Mouse (Mus musculus): ENCODE measurements around the gene Gm11549. TPM values are rescaled to one million over a fixed set of nuclear protein-coding genes. Genes with fewer than 3 reads are reported as not detected.

Gene Gm11549
- total RNA-seq, 2 experiments from 2014 or later: 0.37 to 0.53 TPM

- DNase-seq (ENCODE audit: low spot score in 2 of 2): no peak
Measured at GRCm38 (mm10) chr3:36482940-36483339, 38.7 kb downstream of the Gm11549 start.

- no peak for DNase-seq (ENCODE audit: low spot score in 2 of 2)
Measured at GRCm38 (mm10) chr3:36481776-36482193, 39.8 kb downstream of the Gm11549 start.

- DNase-seq (ENCODE audit: low spot score in 2 of 2): no peak
Measured at GRCm38 (mm10) chr3:36480486-36480885, 41.1 kb downstream of the Gm11549 start.

- no peak for DNase-seq (ENCODE audit: low spot score in 2 of 2)
Measured at GRCm38 (mm10) chr3:36478776-36479175, 42.8 kb downstream of the Gm11549 start.

GRCm38 (mm10) chr3:36476261-36477155 is 45.1 kb downstream of the Gm11549 start:
- no peak for DNase-seq (ENCODE audit: low spot score in 2 of 2)

GRCm38 (mm10) chr3:36475532-36476087 is 46.0 kb downstream of the Gm11549 start, which contains the start of the genes Anxa5 and 1810062G17Rik:
Gene Anxa5 (minus strand): TSS chr3:36475894.
Gene 1810062G17Rik (plus strand): TSS chr3:36475937.
- peak; percentile 87 to 96 for DNase-seq (ENCODE audit: low spot score in 2 of 2)

- no peak for DNase-seq (ENCODE audit: low spot score in 2 of 2)
Measured at GRCm38 (mm10) chr3:36474938-36475483, 46.6 kb downstream of the Gm11549 start.

- DNase-seq (ENCODE audit: low spot score in 2 of 2): no peak
Measured at GRCm38 (mm10) chr3:36474421-36474820, 47.2 kb downstream of the Gm11549 start.

- DNase-seq (ENCODE audit: low spot score in 2 of 2): no peak
Measured at GRCm38 (mm10) chr3:36473222-36473621, 48.4 kb downstream of the Gm11549 start.

- DNase-seq (ENCODE audit: low spot score in 2 of 2): no peak
Measured at GRCm38 (mm10) chr3:36471856-36472255, 49.8 kb downstream of the Gm11549 start.

- DNase-seq (ENCODE audit: low spot score in 2 of 2): no peak
Measured at GRCm38 (mm10) chr3:36468871-36469270, 52.7 kb downstream of the Gm11549 start.

- no peak for DNase-seq (ENCODE audit: low spot score in 2 of 2)
Measured at GRCm38 (mm10) chr3:36467632-36468031, 54.0 kb downstream of the Gm11549 start.

- DNase-seq (ENCODE audit: low spot score in 2 of 2): no peak
Measured at GRCm38 (mm10) chr3:36465538-36465937, 56.1 kb downstream of the Gm11549 start.

Small RNAs within 50 kb of the gene (microRNA-seq; reads per million reads assigned to microRNA genes)
- not detected for gene Mir7009

Other genes starting within 250 kb of the Gm11549 start
- gene Anxa5, start 45.9 kb downstream of the Gm11549 start, total RNA-seq (2021): 100 to 1,000 TPM; 338 to 365 TPM
- 1 to 10 TPM; 2.8 to 3.5 TPM for gene 1810062G17Rik, start 45.9 kb downstream of the Gm11549 start, total RNA-seq (2021)
- 10 to 100 TPM; 44.0 to 46.9 TPM for gene Exosc9, start 30.8 kb upstream of the Gm11549 start, total RNA-seq (2021)
- gene Ccna2, start 50.3 kb upstream of the Gm11549 start, total RNA-seq (2021): 10 to 100 TPM; 54.0 to 56.6 TPM
- 10 to 100 TPM; 12.3 to 13.6 TPM for gene Bbs7, start 91.7 kb upstream of the Gm11549 start, total RNA-seq (2021)
- 1 to 10 TPM; 5.1 to 7.5 TPM for gene Trpc3, start 168.4 kb upstream of the Gm11549 start, total RNA-seq (2021)